Mouse (Mus musculus) embryo, embryonic 11.5 days (tissue): ENCODE measurements at regions not wholly inside any gene's neighbourhood (a gene's known extent, or its start where the extent isn't known, plus 50 kb on each side); places are given as distances from the start of the nearest gene placed in this dataset.

Experiments used
- DNase-seq: peaks from one replicate; pipeline ENCODE4 v3.0.0-alpha.2; 2012; ENCODE audit warnings: low read depth, low spot score

GRCm38 (mm10) chr13:31240546-31240945, 266.5 kb downstream of the Gm5447 start:
- no peak for DNase-seq

- no peak for DNase-seq
These were observed 275.0 kb downstream of the Gm5447 start for GRCm38 (mm10) chr13:31248996-31249395.

- no peak for DNase-seq
These were observed 275.5 kb downstream of the Gm5447 start for GRCm38 (mm10) chr13:31249525-31249924.

- DNase-seq, result no peak
These were observed 280.0 kb downstream of the Gm5447 start for GRCm38 (mm10) chr13:31254016-31254415.

GRCm38 (mm10) chr13:31254744-31255143, 280.7 kb downstream of the Gm5447 start:
- no peak for DNase-seq

GRCm38 (mm10) chr13:31255506-31255905, 281.5 kb downstream of the Gm5447 start:
- DNase-seq, result no peak

- no peak for DNase-seq
These were observed 288.1 kb upstream of the Foxq1 start for GRCm38 (mm10) chr13:31267865-31268264.

GRCm38 (mm10) chr13:31276005-31276644, 279.8 kb upstream of the Foxq1 start:
- no peak for DNase-seq

GRCm38 (mm10) chr13:31290630-31291029, 265.3 kb upstream of the Foxq1 start:
- no peak for DNase-seq

GRCm38 (mm10) chr13:31292584-31293387, 263.1 kb upstream of the Foxq1 start:
- no peak for DNase-seq

- no peak for DNase-seq
These were observed 261.9 kb upstream of the Foxq1 start for GRCm38 (mm10) chr13:31294011-31294410.

GRCm38 (mm10) chr13:31303194-31303593, 252.7 kb upstream of the Foxq1 start:
- no peak for DNase-seq

- no peak for DNase-seq
These were observed 251.6 kb upstream of the Foxq1 start for GRCm38 (mm10) chr13:31304286-31304865.

- no peak for DNase-seq
These were observed 246.8 kb upstream of the Foxq1 start for GRCm38 (mm10) chr13:31309083-31309621.

- DNase-seq, result no peak
These were observed 243.2 kb upstream of the Foxq1 start for GRCm38 (mm10) chr13:31312772-31313171.

GRCm38 (mm10) chr13:31313821-31314220, 242.1 kb upstream of the Foxq1 start:
- DNase-seq, result no peak

GRCm38 (mm10) chr13:31317066-31317465, 238.9 kb upstream of the Foxq1 start:
- DNase-seq, result no peak

- DNase-seq, result no peak
These were observed 237.9 kb upstream of the Foxq1 start for GRCm38 (mm10) chr13:31318008-31318407.

- no peak for DNase-seq
These were observed 234.5 kb upstream of the Foxq1 start for GRCm38 (mm10) chr13:31321411-31321810.

- DNase-seq, result no peak
These were observed 229.6 kb upstream of the Foxq1 start for GRCm38 (mm10) chr13:31326269-31326851.

GRCm38 (mm10) chr13:31327511-31327951, 228.4 kb upstream of the Foxq1 start:
- DNase-seq, result no peak

- DNase-seq, result no peak
These were observed 227.2 kb upstream of the Foxq1 start for GRCm38 (mm10) chr13:31328756-31329155.
